Mouse (Mus musculus): Measurements from ENCODE around the gene Cnbp. TPM values are rescaled to one million over a fixed set of nuclear protein-coding genes. Genes with fewer than 3 reads are reported as not detected.

Gene Cnbp
- polyA plus RNA-seq, 1 experiment from 2014 or later, result 1,146 TPM

GRCm38 (mm10) chr6:87796251-87796880 lies 54.5 kb downstream of the Cnbp start:
- Histone ChIP-seq H3K9ac (replicated peaks; ENCODE audit: low read depth, low read length) (no peak overlapping the region), H3K4me3 (ENCODE audit: low read depth, low read length) (no peak overlapping the region), H3K27me3 (ENCODE audit: control insufficient read depth, insufficient read depth, low read length) (no peaks in the 10 kb centered on the region), H3K4me2 (replicated peaks; ENCODE audit: low read depth, low read length) (no peak overlapping the region), H3K36me3 (ENCODE audit: control insufficient read depth, insufficient read depth, low read length) (peaks cover 6% of the 10 kb centered on the region), H3K27ac (ENCODE audit: low read length) (no peak overlapping the region), H3K4me1 (ENCODE audit: control insufficient read depth, insufficient read depth, low read length) (0 out of 2 replicates have a peak, but pooled peaks cover 3% of the 10 kb centered on the region), H3K9me3 (ENCODE audit: control insufficient read depth, low read depth, low read length) (no peaks in the 10 kb centered on the region)
- WGBS, result 88% methylated on average over 6 of the region's 6 CpGs
- no peak for ATAC-seq (ENCODE audit: insufficient number of reproducible peaks, insufficient read depth, low FRiP score, low read depth)

GRCm38 (mm10) chr6:87795385-87796150 lies 55.3 kb downstream of the Cnbp start:
- ATAC-seq (ENCODE audit: insufficient number of reproducible peaks, insufficient read depth, low FRiP score, low read depth), result no peak
- H3K27me3 ChIP-seq (ENCODE audit: control insufficient read depth, insufficient read depth, low read length), result no peaks in the 10 kb centered on the region
- 85% methylated on average over 6 of the region's 6 CpGs for WGBS
- no peak overlapping the region for H3K4me2 ChIP-seq (replicated peaks; ENCODE audit: low read depth, low read length)
- no peak overlapping the region for H3K27ac ChIP-seq (ENCODE audit: low read length)
- H3K36me3 ChIP-seq (ENCODE audit: control insufficient read depth, insufficient read depth, low read length), result peaks cover 10% of the 10 kb centered on the region
- H3K4me3 ChIP-seq (ENCODE audit: low read depth, low read length), result no peak overlapping the region
- H3K9ac ChIP-seq (replicated peaks; ENCODE audit: low read depth, low read length), result no peak overlapping the region
- 0 out of 2 replicates have a peak, but pooled peaks cover 3% of the 10 kb centered on the region for H3K4me1 ChIP-seq (ENCODE audit: control insufficient read depth, insufficient read depth, low read length)
- H3K9me3 ChIP-seq (ENCODE audit: control insufficient read depth, low read depth, low read length), result no peaks in the 10 kb centered on the region

- H3K4me2 ChIP-seq (replicated peaks; ENCODE audit: low read depth, low read length), result no peak overlapping the region
- WGBS, result 94% methylated on average over 10 of the region's 10 CpGs
- H3K4me3 ChIP-seq (ENCODE audit: low read depth, low read length), result no peak overlapping the region
- H3K9me3 ChIP-seq (ENCODE audit: control insufficient read depth, low read depth, low read length), result no peaks in the 10 kb centered on the region
- H3K4me1 ChIP-seq (ENCODE audit: control insufficient read depth, insufficient read depth, low read length), result peaks cover 6% of the 10 kb centered on the region; the same call in 1 of the 2 replicates
- no peak overlapping the region for H3K27ac ChIP-seq (ENCODE audit: low read length)
- ATAC-seq (ENCODE audit: insufficient number of reproducible peaks, insufficient read depth, low FRiP score, low read depth), result no peak
- H3K36me3 ChIP-seq (ENCODE audit: control insufficient read depth, insufficient read depth, low read length), result peaks cover 10% of the 10 kb centered on the region
- no peak overlapping the region for H3K9ac ChIP-seq (replicated peaks; ENCODE audit: low read depth, low read length)
- no peaks in the 10 kb centered on the region for H3K27me3 ChIP-seq (ENCODE audit: control insufficient read depth, insufficient read depth, low read length)
Measured at GRCm38 (mm10) chr6:87793821-87794510, 56.9 kb downstream of the Cnbp start.

Other genes with a start within 250 kb of the Cnbp start
- 14.9 and 18.1 TPM in 2 replicates for gene Aplf, start 178.9 kb downstream of the Cnbp start, polyA plus RNA-seq (2014; fragmentation: Nextera tagmentation; extraction: Ambion mirVana)
- 2.2 TPM in 2 replicates for gene Efcc1, start 120.2 kb downstream of the Cnbp start, polyA plus RNA-seq (2014; fragmentation: Nextera tagmentation; extraction: Ambion mirVana)
- gene Gp9, start 73.0 kb downstream of the Cnbp start, polyA plus RNA-seq (2014; fragmentation: Nextera tagmentation; extraction: Ambion mirVana), result 0.68 and 0.80 TPM in 2 replicates
- gene Rab43, start 38.9 kb downstream of the Cnbp start, polyA plus RNA-seq (2014; fragmentation: Nextera tagmentation; extraction: Ambion mirVana), result 10.9 and 14.9 TPM in 2 replicates
- gene Gm45140, start 15.3 kb downstream of the Cnbp start, polyA plus RNA-seq (2014; fragmentation: Nextera tagmentation; extraction: Ambion mirVana), result 2.8 and 3.5 TPM in 2 replicates
- 38.1 and 52.8 TPM in 2 replicates for gene Isy1, start 12.3 kb downstream of the Cnbp start, polyA plus RNA-seq (2014; fragmentation: Nextera tagmentation; extraction: Ambion mirVana)
- gene Copg1, start 36.7 kb upstream of the Cnbp start, polyA plus RNA-seq (2014; fragmentation: Nextera tagmentation; extraction: Ambion mirVana), result 164 and 169 TPM in 2 replicates
- 43.9 and 52.1 TPM in 2 replicates for gene Hmces, start 62.8 kb upstream of the Cnbp start, polyA plus RNA-seq (2014; fragmentation: Nextera tagmentation; extraction: Ambion mirVana)
- gene H1fx, start 130.5 kb upstream of the Cnbp start, polyA plus RNA-seq (2014; fragmentation: Nextera tagmentation; extraction: Ambion mirVana), result 19.6 and 20.1 TPM in 2 replicates
- gene Rab7, start 194.2 kb upstream of the Cnbp start, polyA plus RNA-seq (2014; fragmentation: Nextera tagmentation; extraction: Ambion mirVana), result 246 and 251 TPM in 2 replicates
- gene Rpn1, start 233.4 kb upstream of the Cnbp start, polyA plus RNA-seq (2014; fragmentation: Nextera tagmentation; extraction: Ambion mirVana), result 373 and 402 TPM in 2 replicates